Mouse (Mus musculus) liver, postnatal 0 days (tissue): ENCODE measurements at regions not wholly inside any gene's neighbourhood (a gene's known extent, or its start where the extent isn't known, plus 50 kb on each side); places are given as distances from the start of the nearest gene placed in this dataset.

ENCODE experiments used
- CTCF ChIP-seq: sonication (generic); IDR thresholded peaks from 2 replicates; pipeline ENCODE4 v1.5.1; 2016; ENCODE audit warnings: antibody characterized with exemption, low read depth
- EP300 ChIP-seq: IDR thresholded peaks from 2 replicates; pipeline ENCODE4 v1.6.1; 2016; ENCODE audit warnings: antibody characterized with exemption, low read depth, mild to moderate bottlenecking

DNA sequence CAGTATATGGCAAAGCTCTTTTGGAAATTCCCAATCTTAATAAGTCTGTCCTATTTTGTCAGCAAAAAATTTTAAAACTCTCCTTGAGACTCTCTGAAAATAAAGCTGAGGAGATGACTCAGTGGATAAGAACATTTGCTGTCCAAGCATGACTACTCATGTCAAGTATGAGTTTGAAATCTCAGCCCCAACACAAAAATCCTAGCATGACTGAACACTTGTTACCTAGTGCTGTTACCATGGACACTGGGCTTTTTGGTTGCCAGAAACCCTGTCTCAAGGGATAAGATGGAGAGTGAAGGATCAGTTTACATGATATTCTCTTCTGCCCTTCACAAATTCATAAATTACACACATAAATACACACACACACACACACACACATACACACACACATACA is 217.3 kb upstream of the Large1 start:
- TF ChIP-seq CTCF (no peak), EP300 (no peak)
